Mouse (Mus musculus): ENCODE measurements around the gene Serpine1. TPM values are rescaled to one million over a fixed set of nuclear protein-coding genes. Genes with fewer than 3 reads are reported as not detected.

Serpine1 gene
- total and polyA plus RNA-seq, 3 experiments, result 0.04 to 0.11 TPM; not detected in 1

- Histone ChIP-seq H3K9ac (ENCODE audit: control insufficient read depth, low read depth, low read length, poor library complexity, severe bottlenecking) (peak within 1 kb of the TSS; percentile 57), H3K4me3 (ENCODE audit: control insufficient read depth in 1 of 2, insufficient read depth in 1 of 2, low read depth in 2 of 2, low read length in 2 of 2) (peak within 1 kb of the TSS; percentile 50 to 54), H3K27me3 (ENCODE audit: control insufficient read depth in 1 of 2, insufficient read depth in 2 of 2, low read length in 2 of 2) (peaks cover 0 to 3% of the 10 kb centered on the region in 2 experiments; a peak in 3 of 4 replicates), H3K9me3 (replicated peaks; ENCODE audit: insufficient read depth, low read length) (no peaks in the 10 kb centered on the region), H3K4me1 (ENCODE audit: control insufficient read depth in 1 of 2, insufficient read depth in 2 of 2, low read length in 2 of 2) (peaks cover 0 to 8% of the 10 kb centered on the region in 2 experiments; a peak in 2 of 4 replicates), H3K36me3 (ENCODE audit: control insufficient read depth in 1 of 2, insufficient read depth in 2 of 2, low read length in 2 of 2) (peaks cover 0 to 4% of the 10 kb centered on the region in 2 experiments; a peak in 2 of 4 replicates), H3K79me2 (ENCODE audit: control insufficient read depth, insufficient read depth, low read length, poor library complexity) (no peaks in the 10 kb centered on the region), H3K27ac (ENCODE audit: control insufficient read depth, low read depth, low read length) (no peak within 1 kb of the TSS)
- TF ChIP-seq ZKSCAN1 (IDR thresholded peaks at IDR 0.05; ENCODE audit: low read depth, low read length) (no peak), TBP (IDR thresholded peaks at IDR 0.05; ENCODE audit: low read depth, low read length) (no peak), USF2 (IDR thresholded peaks at IDR 0.05; ENCODE audit: borderline replicate concordance in 1 of 2, insufficient read depth in 1 of 2, low read depth in 1 of 2, low read length in 2 of 2) (no peak), POLR2AphosphoS2 (IDR thresholded peaks at IDR 0.05; ENCODE audit: low read length) (no peak), NELFE (IDR thresholded peaks at IDR 0.05; ENCODE audit: low read depth, low read length) (no peak), ZC3H11A (IDR thresholded peaks at IDR 0.05; ENCODE audit: low read depth, low read length) (no peak), ETS1 (IDR thresholded peaks at IDR 0.05; ENCODE audit: low read depth, low read length) (no peak), TAL1 (IDR thresholded peaks at IDR 0.05; ENCODE audit: low read length) (no peak)
- no peak for DNase-seq (ENCODE audit: low read depth, low spot score)
Observed at GRCm38 (mm10) chr5:137026092-137026491, 46.0 kb downstream of the Serpine1 start, which contains the start of gene Vgf. Vgf (plus strand) TSS chr5:137026392.

GRCm38 (mm10) chr5:137025132-137025531 is 46.9 kb downstream of the Serpine1 start:
- H3K4me1 ChIP-seq (ENCODE audit: control insufficient read depth in 1 of 2, insufficient read depth in 2 of 2, low read length in 2 of 2), result peaks cover 0 to 8% of the 10 kb centered on the region in 2 experiments; a peak in 2 of 4 replicates
- H3K27ac ChIP-seq (ENCODE audit: control insufficient read depth, low read depth, low read length), result no peak overlapping the region
- peak overlapping the region; percentile 57 for H3K9ac ChIP-seq (ENCODE audit: control insufficient read depth, low read depth, low read length, poor library complexity, severe bottlenecking)
- H3K36me3 ChIP-seq (ENCODE audit: control insufficient read depth in 1 of 2, insufficient read depth in 2 of 2, low read length in 2 of 2), result peaks cover 0 to 4% of the 10 kb centered on the region in 2 experiments; a peak in 2 of 4 replicates
- DNase-seq (ENCODE audit: low read depth, low spot score), result peak; percentile 84
- H3K79me2 ChIP-seq (ENCODE audit: control insufficient read depth, insufficient read depth, low read length, poor library complexity), result no peaks in the 10 kb centered on the region
- TF ChIP-seq CHD2 (IDR thresholded peaks at IDR 0.05; ENCODE audit: low read length) (no peak), ZC3H11A (IDR thresholded peaks at IDR 0.05; ENCODE audit: low read depth, low read length) (peak; percentile 65), SMC3 (IDR thresholded peaks at IDR 0.05; ENCODE audit: low read depth, low read length) (peak; percentile 90), MAZ (IDR thresholded peaks at IDR 0.05; ENCODE audit: low read depth, low read length) (peak; percentile 93), MAFK (IDR thresholded peaks at IDR 0.05; ENCODE audit: borderline replicate concordance, low read depth, low read length) (no peak), NELFE (IDR thresholded peaks at IDR 0.05; ENCODE audit: low read depth, low read length) (no peak), POLR2AphosphoS5 (IDR thresholded peaks at IDR 0.05; ENCODE audit: borderline replicate concordance, low read depth, low read length) (no peak), CTCF (IDR thresholded peaks at IDR 0.05 in 2 of 3, conservative IDR thresholded peaks at IDR 0.05 in 1 of 3; ENCODE audit: control insufficient read depth in 1 of 3, insufficient read depth in 1 of 3, low read depth in 2 of 3, low read length in 3 of 3, poor library complexity in 1 of 3, severe bottlenecking in 1 of 3) (peak; percentile 81 to 97 (median 90)), NRF1 (IDR thresholded peaks at IDR 0.05; ENCODE audit: insufficient read depth, low read depth, low read length, poor library complexity, severe bottlenecking) (0 out of 2 replicates have a peak, but pooled peaks have one; percentile 13), GABPA (IDR thresholded peaks at IDR 0.05; ENCODE audit: low read depth, low read length) (no peak), SIN3A (IDR thresholded peaks at IDR 0.05; ENCODE audit: low read length) (peak; percentile 26; the same call in 1 of the 2 replicates), RAD21 (IDR thresholded peaks at IDR 0.05; ENCODE audit: low read depth, low read length) (peak; percentile 70), BHLHE40 (IDR thresholded peaks at IDR 0.05; ENCODE audit: borderline replicate concordance, low read depth, low read length) (0 out of 2 replicates have a peak, but pooled peaks have one; percentile 27)
- no peaks in the 10 kb centered on the region for H3K9me3 ChIP-seq (replicated peaks; ENCODE audit: insufficient read depth, low read length)
- H3K27me3 ChIP-seq (ENCODE audit: control insufficient read depth in 1 of 2, insufficient read depth in 2 of 2, low read length in 2 of 2), result peaks cover 0 to 3% of the 10 kb centered on the region in 2 experiments; a peak in 3 of 4 replicates
- peak overlapping the region; percentile 50 to 54 for H3K4me3 ChIP-seq (ENCODE audit: control insufficient read depth in 1 of 2, insufficient read depth in 1 of 2, low read depth in 2 of 2, low read length in 2 of 2)

All from MEL (cell line).